Mouse (Mus musculus) heart, postnatal 4 days (tissue): ENCODE data around the gene Kiss1r. TPM values are rescaled to one million over a fixed set of nuclear protein-coding genes. Genes with fewer than 3 reads are reported as not detected.
A peak's percentile ranks its signal among the peaks of the same experiment; 100 is the strongest.

Experiments
- DNase-seq: peaks from one replicate; pipeline ENCODE4 v3.0.0; 2021
- total RNA-seq, 2 experiments: library from RNA; stranded (reverse); gene quantifications; 2 replicates each; pipeline ENCODE4 v1.2.3; 2021

The Kiss1r gene
- total RNA-seq, 2 experiments from 2014 or later = 0.25 to 0.33 TPM

- peak; percentile 96 for DNase-seq
Observed at GRCm38 (mm10) chr10:79924998-79925784, 8.4 kb downstream of the Kiss1r start.

- no peak for DNase-seq
Observed at GRCm38 (mm10) chr10:79925785-79926490, 9.2 kb downstream of the Kiss1r start.

- peak; percentile 89 for DNase-seq
Observed at GRCm38 (mm10) chr10:79926491-79927323, 9.9 kb downstream of the Kiss1r start, which contains the start of gene Arid3a. TSS of gene Arid3a (plus strand) at chr10:79927043.

- peak; percentile 57 for DNase-seq
Observed at GRCm38 (mm10) chr10:79927324-79928029, 10.7 kb downstream of the Kiss1r start.

- DNase-seq = no peak
Observed at GRCm38 (mm10) chr10:79928030-79928694, 11.4 kb downstream of the Kiss1r start.

GRCm38 (mm10) chr10:79928907-79929701 lies 12.3 kb downstream of the Kiss1r start:
- DNase-seq = no peak

GRCm38 (mm10) chr10:79929967-79930825 lies 13.4 kb downstream of the Kiss1r start:
- no peak for DNase-seq

GRCm38 (mm10) chr10:79930826-79931186 lies 14.0 kb downstream of the Kiss1r start:
- DNase-seq = no peak

GRCm38 (mm10) chr10:79931797-79932196 lies 15.0 kb downstream of the Kiss1r start:
- DNase-seq = no peak

- DNase-seq = peak; percentile 84
Observed at GRCm38 (mm10) chr10:79932736-79933135, 16.0 kb downstream of the Kiss1r start.

- DNase-seq = peak; percentile 46
Observed at GRCm38 (mm10) chr10:79933145-79933679, 16.4 kb downstream of the Kiss1r start.

- DNase-seq = no peak
Observed at GRCm38 (mm10) chr10:79933861-79934260, 17.1 kb downstream of the Kiss1r start.

- peak; percentile 91 for DNase-seq
Observed at GRCm38 (mm10) chr10:79934272-79934721, 17.5 kb downstream of the Kiss1r start.

GRCm38 (mm10) chr10:79934794-79935569 lies 18.2 kb downstream of the Kiss1r start:
- no peak for DNase-seq

- DNase-seq = no peak
Observed at GRCm38 (mm10) chr10:79936284-79936910, 19.6 kb downstream of the Kiss1r start.

GRCm38 (mm10) chr10:79936911-79937441 lies 20.2 kb downstream of the Kiss1r start:
- peak; percentile 92 for DNase-seq

GRCm38 (mm10) chr10:79937775-79938526 lies 21.2 kb downstream of the Kiss1r start:
- no peak for DNase-seq
